13 mouse cellular contexts compared by ENCODE assay signal in genomic region chr3:116664281-116664680, GRCm38 (mm10). TPM values are rescaled to one million over a fixed set of nuclear protein-coding genes. Genes with fewer than 3 reads are reported as not detected.
"Had no signal": no experiment of that assay in that cellular context is flagged by ENCODE, and none has a peak within 500 bp of the region (broad histone marks: within the 10 kb centered on the region; RNA-seq: fewer than 3 reads in every experiment).

No protein-coding gene starts in this region.

RNA-seq across cellular contexts. Expression of gene Gm43191, which starts 16.8 kb away (rescaled TPM):
- polyA plus RNA-seq: neural tube, embryonic 12.5 days; neural tube, embryonic 13.5 days; neural tube, embryonic 14.5 days; neural tube, embryonic 15.5 days; small intestine, adult 2 months; spleen, adult 2 months; stomach, embryonic 14.5 days; stomach, embryonic 15.5 days; stomach, embryonic 16.5 days; stomach, postnatal 0 days; thymus, adult 2 months; thymus, postnatal 0 days; urinary bladder, adult 2 months had no signal
